ENCODE assay signal across 8 mouse cellular contexts in genomic region chr19:44835931-44836861, GRCm38 (mm10).
DNase-seq lines count a peak whose midpoint lies in the region; ATAC-seq lines count a peak whose summit lies in the region.

No protein-coding gene starts in this region.

- ATAC-seq in kidney, embryonic 16.5 days (ENCODE audit: low FRiP score, low TSS enrichment): peak; percentile 8; the same call in 1 of the 2 replicates
- no peak for ATAC-seq in heart, embryonic 13.5 days (ENCODE audit: extremely low read depth, insufficient number of reproducible peaks, low FRiP score, low TSS enrichment)
- ATAC-seq in liver, embryonic 13.5 days (ENCODE audit: low read depth): no peak
- ATAC-seq in stomach, embryonic 14.5 days (ENCODE audit: insufficient number of reproducible peaks, insufficient read depth, low FRiP score, low read depth): 0 out of 2 replicates have a peak, but pooled peaks have one; percentile 14

- no peaks in the 10 kb centered on the region for H3K9me3 ChIP-seq in kidney, embryonic 16.5 days (ENCODE audit: low read length)
- H3K9me3 ChIP-seq in heart, embryonic 13.5 days: no peaks in the 10 kb centered on the region
- H3K9me3 ChIP-seq in liver, embryonic 13.5 days (replicated peaks): no peaks in the 10 kb centered on the region
- H3K9me3 ChIP-seq in stomach, embryonic 14.5 days (ENCODE audit: control insufficient read depth, low read depth, low read length): no peaks in the 10 kb centered on the region

- no peaks in the 10 kb centered on the region for H3K36me3 ChIP-seq in kidney, embryonic 16.5 days (ENCODE audit: insufficient read depth, low read length)
- H3K36me3 ChIP-seq in heart, embryonic 13.5 days: no peaks in the 10 kb centered on the region
- H3K36me3 ChIP-seq in liver, embryonic 13.5 days: no peaks in the 10 kb centered on the region
- no peaks in the 10 kb centered on the region for H3K36me3 ChIP-seq in stomach, embryonic 14.5 days (ENCODE audit: control insufficient read depth, insufficient read depth, low read length)

- DNase-seq in kidney, postnatal 14 days: no peak
- peak; percentile 36 to 38 for DNase-seq in cerebellum, postnatal 10 days
- DNase-seq in liver, embryonic 13.5 days: no peak
- no peak for DNase-seq in thymus, adult 18-20 months
- no peak for DNase-seq in layer of hippocampus, postnatal 25 days (ENCODE audit: extremely low spot score in 1 of 2, low spot score in 1 of 2)

- peaks cover 55% of the 10 kb centered on the region for H3K4me1 ChIP-seq in kidney, embryonic 16.5 days (ENCODE audit: insufficient read depth, low read length)
- peaks cover 28% of the 10 kb centered on the region for H3K4me1 ChIP-seq in heart, embryonic 13.5 days
- peaks cover 16% of the 10 kb centered on the region for H3K4me1 ChIP-seq in liver, embryonic 13.5 days (replicated peaks)
- peaks cover 24% of the 10 kb centered on the region for H3K4me1 ChIP-seq in stomach, embryonic 14.5 days (ENCODE audit: control insufficient read depth, insufficient read depth, low read length)

- H3K4me2 ChIP-seq in kidney, embryonic 16.5 days (replicated peaks; ENCODE audit: low read depth, low read length): peak overlapping the region; percentile 68
- H3K4me2 ChIP-seq in heart, embryonic 13.5 days: peak overlapping the region; percentile 91
- peak overlapping the region; percentile 57 for H3K4me2 ChIP-seq in liver, embryonic 13.5 days
- H3K4me2 ChIP-seq in stomach, embryonic 14.5 days (replicated peaks; ENCODE audit: low read depth, low read length): peak overlapping the region; percentile 78

- WGBS in kidney, embryonic 16.5 days: 3% methylated on average over 71 of the region's 71 CpGs
- under 1% methylated on average over 71 of the region's 71 CpGs for WGBS in heart, embryonic 13.5 days
- under 1% methylated on average over 69 of the region's 71 CpGs for WGBS in liver, embryonic 13.5 days (ENCODE audit: insufficient replicate concordance)
- under 1% methylated on average over 71 of the region's 71 CpGs for WGBS in stomach, embryonic 14.5 days

- peak overlapping the region; percentile 84 for H3K27ac ChIP-seq in kidney, embryonic 16.5 days (ENCODE audit: low read length)
- no peak overlapping the region for H3K27ac ChIP-seq in heart, embryonic 13.5 days (replicated peaks)
- H3K27ac ChIP-seq in liver, embryonic 13.5 days: no peak overlapping the region
- H3K27ac ChIP-seq in stomach, embryonic 14.5 days (ENCODE audit: low read length): no peak overlapping the region

- H3K4me3 ChIP-seq in kidney, embryonic 16.5 days (ENCODE audit: low read length): peak overlapping the region; percentile 49
- H3K4me3 ChIP-seq in heart, embryonic 13.5 days: peak overlapping the region; percentile 61
- peak overlapping the region; percentile 48 for H3K4me3 ChIP-seq in liver, embryonic 13.5 days (replicated peaks)
- H3K4me3 ChIP-seq in stomach, embryonic 14.5 days (ENCODE audit: low read depth, low read length): peak overlapping the region; percentile 39

- H3K9ac ChIP-seq in kidney, embryonic 16.5 days (replicated peaks; ENCODE audit: low read length): peak overlapping the region; percentile 55
- H3K9ac ChIP-seq in heart, embryonic 13.5 days: peak overlapping the region; percentile 67
- H3K9ac ChIP-seq in liver, embryonic 13.5 days: no peak overlapping the region
- 0 out of 2 replicates have a peak overlapping the region, but pooled peaks have one; percentile 14 for H3K9ac ChIP-seq in stomach, embryonic 14.5 days (replicated peaks; ENCODE audit: low read depth, low read length)

- H3K27me3 ChIP-seq in kidney, embryonic 16.5 days (ENCODE audit: insufficient read depth, low read length): peaks cover 43% of the 10 kb centered on the region
- H3K27me3 ChIP-seq in heart, embryonic 13.5 days (replicated peaks): peaks cover 93% of the 10 kb centered on the region
- peaks cover 90% of the 10 kb centered on the region for H3K27me3 ChIP-seq in liver, embryonic 13.5 days
- H3K27me3 ChIP-seq in stomach, embryonic 14.5 days (ENCODE audit: control insufficient read depth, insufficient read depth, low read length): peaks cover 69% of the 10 kb centered on the region

Comparison
In these comparisons a context has a peak if more than half of its experiments do, and no peak if none do; other contexts are left out.
1. ATAC-seq: peak in kidney, embryonic 16.5 days (single experiment) and stomach, embryonic 14.5 days (single experiment); none in heart, embryonic 13.5 days (single experiment) and liver, embryonic 13.5 days (single experiment).
2. DNase-seq: peak in cerebellum, postnatal 10 days (2 of 2); none in kidney, postnatal 14 days (single experiment), liver, embryonic 13.5 days (single experiment), thymus, adult 18-20 months (0 of 2) and layer of hippocampus, postnatal 25 days (0 of 2).
3. Peak in every context shown above with its lines, with median percentiles within 50 percentile points of each other: H3K4me2 ChIP-seq and H3K4me3 ChIP-seq.